Mouse (Mus musculus) embryonic fibroblast, embryonic 13.5 days (primary cell): ENCODE measurements around the gene 4930469K13Rik.

Experiments
- CTCF ChIP-seq: IDR thresholded peaks from 2 replicates; pipeline ENCODE4 v1.5.1; 2011; ENCODE audit warnings: mild to moderate bottlenecking, control low read depth, low read length, moderate library complexity, borderline replicate concordance; ENCODE audit not compliant: insufficient read depth
- POLR2A ChIP-seq: IDR thresholded peaks from 2 replicates; pipeline ENCODE4 v1.6.1; 2011; ENCODE audit warnings: low read depth, mild to moderate bottlenecking, control low read depth, low read length, moderate library complexity

DNA sequence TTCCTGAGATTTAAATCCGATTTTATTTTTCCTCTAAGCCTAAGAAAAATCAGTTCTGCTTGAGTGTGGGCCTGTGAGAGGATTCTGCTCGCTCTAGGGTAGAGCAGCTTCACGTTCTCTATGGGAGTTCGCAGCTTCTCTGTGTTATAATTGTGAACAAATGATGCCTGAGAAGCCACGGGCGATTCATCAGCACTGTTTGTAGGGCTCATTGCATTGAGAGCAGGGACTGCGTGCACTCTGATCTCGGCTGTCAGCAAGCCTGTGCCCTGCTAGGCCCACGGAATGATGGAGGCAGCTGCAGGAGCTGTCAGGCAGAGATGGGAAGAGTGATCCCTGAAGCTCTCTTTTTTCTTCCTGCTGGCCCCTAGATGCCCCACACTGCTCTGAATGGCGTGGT lies 100.1 kb downstream of the 4930469K13Rik start:
- TF ChIP-seq POLR2A = no peak
- TF ChIP-seq CTCF = no peak
